Mouse (Mus musculus) embryo, embryonic 11.5 days (tissue): ENCODE measurements around the gene Chfr.
"Not testable (repeated sequence)": the region's sequence is repeated elsewhere in the genome, so short reads cannot be mapped to it uniquely, and the experiment has no call there.

Source experiments
- DNase-seq: peaks from one replicate; pipeline ENCODE4 v3.0.0-alpha.2; 2012; ENCODE audit warnings: low read depth, low spot score

The Chfr gene

DNA sequence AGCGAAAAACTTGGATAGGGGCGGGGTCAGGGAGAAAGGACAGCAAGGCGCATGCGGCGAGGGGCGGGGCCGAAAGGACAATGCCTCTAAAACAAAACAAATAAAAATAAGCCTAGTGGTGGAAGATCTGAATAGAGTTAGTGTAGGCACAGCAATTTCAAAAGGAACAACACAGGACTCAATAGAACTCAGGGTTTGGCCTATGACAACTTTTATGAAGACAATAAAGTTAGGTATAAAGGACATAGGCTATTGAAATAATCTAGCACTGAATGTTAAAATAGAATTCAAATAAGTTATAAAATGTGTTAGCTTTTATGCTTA lies 27.4 kb upstream of the Chfr start:
- DNase-seq: no peak

DNA sequence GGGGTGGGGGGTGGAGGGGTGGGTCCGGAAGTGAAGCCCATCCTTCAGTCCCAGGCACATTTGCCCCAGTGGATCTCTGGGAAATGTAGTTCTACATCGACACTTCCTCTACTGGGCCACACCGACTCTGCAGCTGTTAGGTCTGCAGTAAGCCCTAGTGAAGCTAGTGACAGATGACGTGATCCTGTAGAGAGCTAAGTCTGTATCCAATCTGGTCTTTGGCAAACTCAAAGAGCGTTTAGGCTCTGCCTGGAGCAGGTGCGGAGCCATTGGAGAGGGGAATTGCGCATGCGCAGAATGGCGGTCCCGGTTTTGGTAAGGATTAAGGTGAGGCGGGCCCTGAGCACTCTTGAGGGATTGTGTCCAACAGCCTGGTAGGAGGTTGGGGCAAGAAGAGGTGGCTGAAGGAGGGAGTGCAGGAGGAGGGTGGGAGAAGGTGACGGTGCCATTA lies 25.6 kb upstream of the Chfr start, which contains the start of gene Zfp605:
Gene Zfp605, plus strand, starts transcription at position 102 of the 451 bp plus-strand sequence.
- peak; percentile 69 for DNase-seq

DNA sequence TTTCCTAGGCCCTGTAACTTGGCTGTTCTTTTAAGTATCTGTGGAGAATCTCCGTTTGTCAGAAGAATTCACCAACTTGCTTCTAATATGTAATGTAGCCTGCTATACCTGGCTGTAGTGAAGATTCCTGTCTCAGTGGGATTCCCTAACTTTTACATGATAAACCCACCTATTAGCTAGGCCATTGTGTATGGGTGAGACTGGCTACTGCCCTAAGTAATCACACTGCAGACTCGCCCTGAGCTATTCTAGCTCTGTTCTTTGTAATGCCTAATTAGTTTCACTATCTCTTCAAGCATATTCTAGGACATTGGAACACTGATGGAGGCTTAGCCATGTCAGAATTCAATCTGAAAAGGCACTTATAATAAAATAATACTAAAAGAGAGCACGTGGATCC lies 13.3 kb upstream of the Chfr start:
- not testable (repeated sequence) for DNase-seq

DNA sequence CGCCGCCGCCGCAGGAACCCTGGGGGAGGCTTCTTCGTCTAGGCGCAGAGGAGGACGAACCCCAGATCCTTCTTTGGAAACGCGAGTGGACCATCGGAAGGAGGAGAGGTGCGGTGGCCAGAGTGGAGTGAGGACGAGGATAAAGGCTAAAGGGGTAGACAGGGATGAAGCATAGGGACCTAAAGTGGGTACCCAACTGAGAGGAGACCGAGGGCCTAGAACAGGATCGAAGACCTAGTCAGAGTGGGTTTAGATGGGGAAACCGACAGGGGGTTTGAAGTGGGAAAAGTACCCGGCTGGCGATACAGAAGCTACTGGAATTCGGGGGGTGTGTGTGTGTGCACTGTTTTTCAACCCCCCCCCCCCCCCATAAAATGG lies 434 bp downstream of the Chfr start:
- no peak for DNase-seq

DNA sequence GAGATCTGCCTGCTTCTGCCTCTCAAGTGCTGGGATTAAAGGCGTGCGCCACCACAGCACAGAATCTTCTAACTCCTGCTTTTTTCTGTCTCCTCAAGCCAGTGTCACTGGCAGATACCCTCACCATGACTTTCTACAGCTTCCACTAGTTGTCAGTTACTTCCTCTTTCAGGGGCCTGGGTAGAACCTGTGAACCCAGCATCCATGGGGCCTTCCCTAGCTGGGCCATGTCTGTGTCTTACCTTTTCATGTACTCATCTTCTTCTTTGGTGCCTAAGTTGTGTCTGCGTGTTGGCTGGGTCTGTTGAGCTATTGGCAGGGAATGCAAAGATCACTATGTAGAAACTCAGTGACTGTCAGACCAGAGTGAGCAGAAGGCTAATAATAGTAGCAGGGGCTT lies 2.2 kb downstream of the Chfr start:
- DNase-seq: no peak

DNA sequence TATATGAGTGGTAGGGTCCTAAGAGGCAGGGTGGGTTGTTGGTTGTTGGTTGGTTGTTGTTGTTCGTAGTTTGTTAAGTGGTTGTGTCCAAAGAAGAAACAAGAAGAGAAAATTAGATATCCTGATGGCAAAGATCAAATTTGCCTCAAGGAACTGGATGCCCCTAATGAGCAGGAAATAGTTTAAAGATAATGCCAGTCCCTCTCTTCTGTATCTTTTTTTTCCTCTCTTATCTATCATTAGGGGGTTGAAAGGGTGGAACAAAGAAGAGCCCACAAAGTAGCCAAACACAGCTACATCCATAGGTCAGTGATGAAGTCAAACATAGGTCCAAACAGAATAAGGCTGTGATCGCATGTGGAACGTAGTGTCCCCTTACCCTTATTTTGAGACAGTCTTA lies 3.7 kb downstream of the Chfr start:
- no peak for DNase-seq

DNA sequence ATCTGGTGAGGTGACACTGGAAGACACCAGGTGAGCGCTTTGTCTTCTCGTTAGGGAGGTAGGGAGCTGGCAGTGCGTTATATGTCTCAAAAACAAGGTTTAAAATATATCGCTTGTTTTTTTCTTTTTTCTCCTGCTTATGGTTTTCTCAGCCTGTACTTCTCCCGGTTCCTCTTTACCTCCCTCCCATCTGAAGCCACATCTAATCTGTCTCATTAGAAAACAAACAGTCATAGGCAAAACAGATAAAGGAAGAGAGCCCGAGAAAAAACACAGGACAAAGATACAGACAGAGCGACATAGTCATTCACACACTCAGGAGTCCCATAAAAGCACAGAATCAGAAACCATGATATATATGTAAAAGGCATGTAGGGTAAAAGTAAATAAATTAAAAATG lies 4.8 kb downstream of the Chfr start:
- no peak for DNase-seq

DNA sequence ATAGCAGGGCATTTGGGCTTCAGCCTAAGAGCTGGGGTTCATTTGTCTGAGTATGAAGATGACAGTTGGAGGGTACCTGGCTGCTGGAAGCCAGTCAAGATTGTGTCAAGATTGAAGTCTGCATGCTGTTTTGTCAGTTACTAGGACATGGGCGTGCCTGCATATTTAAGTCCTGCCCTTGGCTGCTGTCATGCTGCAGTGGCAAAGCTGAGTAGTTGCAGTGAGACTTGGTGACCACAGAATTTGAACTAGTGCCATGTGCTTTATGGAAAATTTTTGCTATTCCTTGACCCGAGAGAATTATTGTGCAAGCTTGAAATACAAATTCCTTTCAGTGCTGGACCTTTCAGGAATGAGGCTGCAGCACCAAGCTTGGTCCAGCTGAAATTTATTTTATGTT lies 6.7 kb downstream of the Chfr start:
- no peak for DNase-seq

DNA sequence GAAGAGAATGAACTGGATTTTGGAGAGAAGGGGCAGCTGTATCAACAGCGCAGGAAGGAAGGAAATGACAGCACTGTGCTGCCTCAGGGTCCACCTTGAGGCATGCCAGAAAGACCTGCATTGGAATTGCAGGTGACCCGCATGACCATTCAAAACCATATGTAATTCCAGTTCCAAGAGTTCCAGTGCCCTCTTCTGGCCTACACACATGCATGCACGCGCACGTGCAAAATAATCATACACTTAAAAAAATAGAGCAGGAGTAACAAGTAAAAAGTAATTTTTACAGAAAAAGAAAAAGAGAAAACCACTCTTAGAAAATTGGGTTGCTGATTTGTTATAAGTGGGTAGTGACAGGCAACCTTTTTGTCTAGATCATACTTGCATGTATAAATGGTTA lies 7.4 kb downstream of the Chfr start:
- no peak for DNase-seq

DNA sequence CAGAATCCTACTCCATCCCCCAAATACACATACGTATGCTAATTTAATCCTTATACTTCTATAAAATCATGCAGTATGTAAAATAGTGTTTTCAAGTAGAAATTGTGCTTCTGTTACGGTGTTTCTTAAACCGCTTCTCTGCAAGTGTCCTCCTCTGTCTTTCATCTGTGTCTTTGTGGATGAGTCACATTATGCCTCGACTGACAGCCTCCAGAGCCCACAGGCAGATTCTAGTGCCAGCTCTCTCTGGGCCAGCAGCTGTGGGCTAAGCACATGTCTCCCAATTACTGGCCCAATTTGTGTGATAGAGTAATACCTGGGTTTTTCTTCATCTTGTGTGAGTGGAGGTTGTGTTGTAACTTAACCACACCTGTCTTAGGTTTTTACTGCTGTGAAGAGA lies 33.7 kb downstream of the Chfr start:
- no peak for DNase-seq

DNA sequence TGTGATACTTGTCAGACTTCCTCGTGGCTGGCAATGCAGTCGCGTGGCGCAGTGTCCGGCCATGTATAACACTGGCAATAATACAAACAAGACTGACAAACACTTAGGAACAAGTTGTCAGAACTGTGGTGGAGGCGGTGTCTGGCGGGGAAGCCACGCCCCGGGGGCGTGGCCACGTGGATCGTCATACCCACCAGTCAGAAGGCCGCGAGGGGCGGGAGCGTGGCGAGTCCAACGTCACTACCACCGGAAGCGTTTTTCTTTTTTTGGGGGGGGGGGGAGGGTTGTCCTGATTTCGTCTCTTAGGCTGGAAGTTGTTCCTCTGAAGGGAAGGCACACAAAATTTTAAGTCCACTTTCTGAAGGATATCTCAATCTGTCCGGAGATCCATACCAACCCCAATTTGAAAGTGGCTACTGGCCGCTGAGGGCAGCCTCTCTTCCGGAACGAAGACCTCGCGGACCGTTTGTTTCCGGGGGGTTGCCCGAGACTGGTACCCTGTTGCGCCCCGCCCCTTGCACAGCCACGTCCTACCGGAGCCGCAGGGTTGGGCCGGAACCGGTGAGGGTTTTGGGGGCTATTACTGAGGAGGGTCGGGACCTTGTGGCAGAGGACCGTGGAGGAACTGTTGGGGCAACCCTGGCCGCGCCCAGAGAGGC lies 40.8 kb downstream of the Chfr start, which contains the start of gene Golga3:
Gene Golga3, plus strand, starts transcription at position 340 of the 659 bp plus-strand sequence.
- peak; percentile 92 for DNase-seq

DNA sequence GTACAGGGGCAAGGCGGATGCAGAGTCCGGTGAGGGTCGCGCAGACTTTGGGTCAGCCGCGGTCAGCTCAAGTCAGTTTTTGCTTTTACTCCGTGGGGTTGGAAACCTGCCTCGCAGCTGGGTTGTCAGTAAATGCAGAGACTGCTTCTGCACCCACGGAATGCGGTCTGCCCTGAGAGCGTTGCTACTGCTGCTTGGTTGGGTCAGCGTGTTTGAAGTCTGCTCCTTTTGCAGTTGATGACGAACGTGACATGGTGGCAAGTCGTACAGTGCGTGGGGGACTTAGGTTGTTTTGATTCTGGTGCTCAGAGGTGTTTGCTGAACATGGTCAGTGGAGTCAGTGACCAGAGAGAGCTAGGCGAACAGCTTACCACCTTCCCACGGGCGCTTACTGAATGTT lies 41.4 kb downstream of the Chfr start:
- DNase-seq: no peak

DNA sequence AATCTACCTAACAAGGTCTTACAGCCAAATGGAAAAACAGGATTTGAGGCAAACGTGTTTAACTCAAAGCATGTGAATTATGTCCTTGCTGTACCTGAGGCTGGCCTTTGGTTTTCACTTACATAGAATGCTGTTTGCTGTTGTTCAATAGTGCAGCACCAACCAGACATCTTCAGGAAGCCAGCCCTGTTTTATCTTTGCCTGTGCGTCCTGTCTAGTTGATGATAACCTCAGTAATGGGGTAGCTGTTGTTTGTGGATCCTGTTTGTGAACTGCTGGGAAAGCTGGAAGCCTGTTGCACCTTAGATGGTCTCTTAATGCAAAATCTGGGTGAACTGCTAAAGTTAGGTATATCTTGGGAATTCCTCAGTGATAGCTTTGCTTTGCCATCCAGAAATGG lies 43.0 kb downstream of the Chfr start:
- DNase-seq: no peak

DNA sequence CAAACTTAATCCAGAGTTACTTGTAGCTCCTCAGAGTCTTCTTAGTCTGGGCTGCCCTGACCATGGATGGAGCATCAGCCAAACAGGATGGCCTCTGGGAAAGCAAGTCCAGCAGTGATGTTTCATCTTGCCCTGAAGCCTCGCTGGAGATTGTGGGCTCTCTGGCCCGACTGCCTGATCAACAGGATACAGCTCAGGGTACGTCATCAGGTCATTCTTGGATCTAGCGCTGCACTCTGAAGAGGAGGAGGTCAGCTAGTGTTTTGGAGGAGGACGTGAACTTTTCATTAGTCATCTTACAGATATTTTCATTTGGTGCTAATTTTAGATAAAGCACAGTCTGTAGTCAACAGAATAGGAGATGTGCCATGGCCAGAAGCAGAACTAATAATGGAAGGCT lies 46.1 kb downstream of the Chfr start:
- no peak for DNase-seq

DNA sequence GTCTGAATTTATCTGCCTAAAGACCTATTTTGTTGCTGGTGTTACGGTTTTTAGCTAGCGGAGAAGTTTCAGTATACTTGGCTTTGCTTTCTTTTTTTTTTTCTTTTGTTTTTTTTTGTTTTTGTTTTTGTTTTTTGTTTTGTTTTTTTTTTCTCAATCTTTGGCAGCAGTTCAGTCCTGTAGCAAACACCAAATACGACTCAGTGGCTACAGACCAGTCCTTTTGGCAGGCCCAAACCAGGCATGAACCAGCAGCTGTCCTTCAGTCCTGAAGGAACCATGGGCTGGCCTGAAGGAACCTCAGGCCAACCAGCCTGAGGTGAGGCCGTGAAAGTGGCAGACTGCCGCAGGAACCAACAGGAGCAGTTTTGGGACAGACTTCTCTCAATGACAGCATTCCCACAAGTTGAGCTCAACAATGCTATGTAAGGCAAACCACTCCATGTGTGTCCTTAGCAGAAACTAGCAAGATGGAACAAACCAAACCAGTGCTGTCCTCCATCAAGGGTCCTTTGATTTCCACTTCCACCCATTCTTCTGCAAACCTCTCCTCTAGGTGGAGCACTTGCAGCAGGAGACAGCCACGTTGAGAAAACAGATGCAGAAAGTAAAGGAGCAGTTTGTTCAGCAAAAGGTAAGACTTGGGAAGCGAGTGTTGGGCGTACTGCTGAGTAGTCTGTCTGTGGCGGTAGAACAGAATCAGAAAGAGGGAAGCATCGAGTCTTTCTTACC lies 67.7 kb downstream of the Chfr start:
- DNase-seq: no peak

DNA sequence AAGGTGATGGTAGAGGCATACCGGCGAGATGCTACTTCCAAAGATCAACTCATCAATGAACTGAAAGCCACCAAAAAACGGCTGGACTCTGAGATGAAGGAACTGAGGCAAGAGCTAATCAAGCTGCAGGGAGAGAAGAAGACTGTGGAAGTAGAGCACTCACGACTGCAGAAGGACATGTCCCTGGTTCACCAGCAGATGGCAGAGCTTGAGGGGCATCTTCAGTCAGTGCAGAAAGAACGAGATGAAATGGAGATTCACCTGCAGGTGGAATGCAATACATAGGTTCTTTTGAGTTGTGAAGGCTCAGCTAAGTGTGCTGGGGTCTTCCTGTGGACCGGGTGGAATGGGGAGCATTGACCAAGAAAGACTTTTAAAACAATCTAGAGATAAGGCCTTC lies 69.1 kb downstream of the Chfr start:
- DNase-seq: no peak

DNA sequence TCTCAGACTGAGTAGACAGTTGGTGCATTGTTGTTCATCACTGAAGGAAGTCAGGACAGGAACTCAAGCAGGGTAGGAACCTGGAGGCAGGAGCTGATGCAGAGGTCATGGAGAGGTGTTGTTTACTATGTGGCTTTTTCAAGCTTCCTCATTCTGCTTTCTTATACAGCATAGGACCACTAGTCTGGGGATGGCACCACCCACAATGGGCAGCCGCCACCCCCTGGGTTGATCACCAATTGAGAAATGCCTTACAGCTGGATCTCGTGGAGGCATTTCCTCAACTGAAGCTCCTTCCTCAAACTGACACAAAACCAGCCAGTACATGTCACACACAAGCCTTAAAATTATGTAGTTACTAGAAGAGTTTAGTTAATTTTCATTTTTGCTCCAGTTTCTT lies 75.7 kb downstream of the Chfr start:
- DNase-seq: no peak

DNA sequence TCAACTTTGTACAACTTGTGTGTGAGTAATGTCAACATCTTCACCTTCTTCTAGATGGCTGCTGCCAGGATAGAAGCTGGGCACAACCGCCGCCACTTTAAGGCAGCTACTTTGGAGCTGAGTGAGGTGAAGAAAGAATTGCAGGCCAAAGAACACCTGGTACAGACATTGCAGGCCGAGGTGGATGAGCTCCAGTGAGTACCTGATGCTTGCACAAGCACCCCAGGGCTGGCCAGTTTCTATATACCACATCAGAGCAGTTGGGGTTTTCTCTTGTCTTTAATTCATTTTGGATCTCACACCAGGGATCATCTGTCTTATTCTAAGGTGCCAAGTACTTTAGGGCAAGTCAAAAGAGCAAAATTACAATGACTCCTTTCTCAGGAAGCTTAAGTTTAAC lies 81.1 kb downstream of the Chfr start:
- no peak for DNase-seq

DNA sequence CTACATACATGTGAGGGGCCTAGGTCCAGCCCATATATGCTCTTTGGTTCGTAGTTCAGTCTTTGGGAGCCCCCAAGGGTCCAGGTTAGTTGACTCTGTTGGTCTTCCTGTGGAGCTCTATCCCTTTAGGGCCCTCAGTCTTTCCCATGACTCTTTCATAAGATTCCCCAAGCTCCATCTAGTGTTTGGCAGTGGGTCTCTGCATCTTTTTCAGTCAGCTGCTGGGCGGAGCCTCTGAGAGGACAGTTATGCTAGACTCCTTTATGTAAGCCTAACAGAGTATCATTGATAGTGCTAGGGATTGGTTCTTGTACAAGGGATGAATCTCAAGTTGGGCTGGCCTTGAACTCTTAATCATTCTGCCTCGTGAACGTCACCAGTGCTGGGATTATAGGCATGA lies 84.7 kb downstream of the Chfr start:
- no peak for DNase-seq
